Mouse (Mus musculus): ENCODE data around the gene Thbs2. TPM values are rescaled to one million over a fixed set of nuclear protein-coding genes. Genes with fewer than 3 reads are reported as not detected.

Thbs2 gene
- total and polyA plus RNA-seq, 3 experiments: 0.03 TPM; not detected in 2

GRCm38 (mm10) chr17:14730629-14731028 lies 36.6 kb upstream of the Thbs2 start:
- H3K27ac ChIP-seq (ENCODE audit: insufficient read depth, low read depth): no peak overlapping the region
- H3K9ac ChIP-seq (ENCODE audit: insufficient read depth, low read depth): no peak overlapping the region
- no peak overlapping the region for H3K4me2 ChIP-seq (ENCODE audit: insufficient read depth, low read depth, poor library complexity, severe bottlenecking)
- DNase-seq (ENCODE audit: extremely low read depth): no peak
- in situ Hi-C loops (cut with MboI; ENCODE audit: low pct_ligation_motif_present, low pct_unique_long_range_greater_than_20kb, low sequenced_read_pairs) (no loop called here), dilution Hi-C loops (cut with MboI; ENCODE audit: extremely low pct_ligation_motif_present, extremely low pct_unique_long_range_greater_than_20kb, low sequenced_read_pairs) (no loop called here)
- H3K4me1 ChIP-seq (ENCODE audit: control insufficient read depth in 1 of 2, insufficient read depth in 2 of 2): no peaks in the 10 kb centered on the region; a peak in 1 of 4 replicates
- H3K9me3 ChIP-seq (replicated peaks; ENCODE audit: low read length): no peaks in the 10 kb centered on the region
- no peak overlapping the region for H3K4me3 ChIP-seq (replicated peaks in 1 of 3; ENCODE audit: low read depth in 2 of 3, low read length in 2 of 3, poor library complexity in 1 of 3)
- H3K27me3 ChIP-seq (replicated peaks): no peaks in the 10 kb centered on the region
- TF ChIP-seq TCF12 (IDR thresholded peaks at IDR 0.05; ENCODE audit: low read depth, low read length) (no peak), MAZ (IDR thresholded peaks at IDR 0.05; ENCODE audit: low read depth, low read length) (no peak), CHD2 (IDR thresholded peaks at IDR 0.05; ENCODE audit: low read length) (no peak), HCFC1 (IDR thresholded peaks at IDR 0.05; ENCODE audit: low read depth, low read length) (no peak), MYC (IDR thresholded peaks at IDR 0.05; ENCODE audit: low read depth, low read length) (no peak), SIN3A (IDR thresholded peaks at IDR 0.05; ENCODE audit: low read length) (no peak)
- H3K79me2 ChIP-seq (replicated peaks; ENCODE audit: control insufficient read depth, extremely low read depth, insufficient read depth, poor library complexity, severe bottlenecking): no peaks in the 10 kb centered on the region
- H3K36me3 ChIP-seq (replicated peaks in 1 of 2; ENCODE audit: control insufficient read depth in 1 of 2, insufficient read depth in 1 of 2, low read length in 1 of 2): no peaks in the 10 kb centered on the region

DNA sequence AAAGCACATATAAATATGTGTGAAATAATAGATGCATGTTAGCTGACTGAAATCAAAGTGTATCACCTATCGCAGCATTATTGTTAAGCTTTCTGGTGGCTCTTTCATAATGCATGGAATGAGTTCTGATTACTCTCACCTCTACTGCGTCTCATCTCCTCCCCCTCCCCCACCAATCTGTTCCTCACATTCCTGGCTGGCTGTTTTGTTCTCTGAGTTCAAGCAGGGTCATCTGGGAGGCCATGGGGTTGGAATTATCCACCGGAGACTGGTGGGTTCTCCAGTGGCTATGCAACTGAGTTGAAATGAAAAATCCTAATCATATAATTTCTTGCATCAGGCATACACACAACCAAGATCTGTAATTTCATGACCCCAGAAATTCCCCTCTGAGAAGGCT lies 33.4 kb upstream of the Thbs2 start:
- Histone ChIP-seq H3K4me3 (replicated peaks in 1 of 3; ENCODE audit: low read depth in 2 of 3, low read length in 2 of 3, poor library complexity in 1 of 3) (no peak overlapping the region), H3K4me2 (ENCODE audit: insufficient read depth, low read depth, poor library complexity, severe bottlenecking) (no peak overlapping the region), H3K9ac (ENCODE audit: insufficient read depth, low read depth) (no peak overlapping the region), H3K36me3 (replicated peaks in 1 of 2; ENCODE audit: control insufficient read depth in 1 of 2, insufficient read depth in 1 of 2, low read length in 1 of 2) (no peaks in the 10 kb centered on the region), H3K27ac (ENCODE audit: insufficient read depth, low read depth) (no peak overlapping the region), H3K4me1 (ENCODE audit: control insufficient read depth in 1 of 2, insufficient read depth in 2 of 2) (peaks cover 0 to 5% of the 10 kb centered on the region in 2 experiments; a peak in 2 of 4 replicates), H3K79me2 (replicated peaks; ENCODE audit: control insufficient read depth, extremely low read depth, insufficient read depth, poor library complexity, severe bottlenecking) (no peaks in the 10 kb centered on the region), H3K9me3 (replicated peaks; ENCODE audit: low read length) (no peaks in the 10 kb centered on the region), H3K27me3 (replicated peaks) (no peaks in the 10 kb centered on the region)
- dilution Hi-C loops (cut with MboI; ENCODE audit: extremely low pct_ligation_motif_present, extremely low pct_unique_long_range_greater_than_20kb, low sequenced_read_pairs): no loop called here
- TF ChIP-seq MEF2A (IDR thresholded peaks at IDR 0.05; ENCODE audit: borderline replicate concordance, low read depth, low read length) (no peak), RCOR1 (conservative IDR thresholded peaks at IDR 0.05; ENCODE audit: low read depth, low read length) (no peak), USF1 (IDR thresholded peaks at IDR 0.05; ENCODE audit: low read depth, low read length) (no peak), SMC3 (IDR thresholded peaks at IDR 0.05; ENCODE audit: low read depth, low read length) (no peak), MAZ (IDR thresholded peaks at IDR 0.05; ENCODE audit: low read depth, low read length) (no peak), ZNF384 (IDR thresholded peaks at IDR 0.05; ENCODE audit: low read depth, low read length) (no peak), USF2 (conservative IDR thresholded peaks at IDR 0.05; ENCODE audit: low read depth, low read length) (no peak), JUN (IDR thresholded peaks at IDR 0.05; ENCODE audit: insufficient read depth, low read depth, low read length) (no peak), POLR2A (IDR thresholded peaks at IDR 0.05; ENCODE audit: low read depth, low read length) (no peak), CHD1 (IDR thresholded peaks at IDR 0.05; ENCODE audit: low read depth, low read length) (no peak), TBP (conservative IDR thresholded peaks at IDR 0.05; ENCODE audit: low read depth, low read length) (no peak), ZC3H11A (IDR thresholded peaks at IDR 0.05; ENCODE audit: low read depth, low read length) (no peak)
- in situ Hi-C loops (cut with MboI; ENCODE audit: low pct_ligation_motif_present, low pct_unique_long_range_greater_than_20kb, low sequenced_read_pairs): no loop called here
- no peak for DNase-seq (ENCODE audit: extremely low read depth)
